Mouse (Mus musculus): Measurements from ENCODE around the gene Tkfc.
"Not testable (repeated sequence)": the region's sequence is repeated elsewhere in the genome, so short reads cannot be mapped to it uniquely, and the experiment has no call there.

Tkfc gene

GRCm38 (mm10) chr19:10587231-10587630, 18.2 kb downstream of the Tkfc start:
- no peak for DNase-seq

DNA sequence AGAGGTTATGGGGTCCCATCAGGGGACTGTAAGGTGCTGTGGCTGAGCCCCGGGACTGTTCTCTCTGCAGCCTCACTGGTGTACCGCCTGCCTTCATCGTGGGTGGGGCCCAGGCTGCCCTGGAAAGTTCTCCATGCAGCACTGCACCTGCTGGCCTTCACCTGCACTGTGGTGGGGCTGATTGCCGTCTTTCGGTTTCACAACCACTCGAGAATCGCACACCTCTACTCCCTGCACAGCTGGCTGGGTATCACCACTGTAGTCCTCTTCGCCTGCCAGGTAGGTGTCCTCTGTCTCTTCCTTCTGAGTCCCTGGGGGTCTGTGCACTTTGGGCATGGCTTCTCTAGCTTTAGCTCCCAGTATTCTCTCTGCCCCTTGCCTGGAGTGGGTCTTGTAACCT, 20.3 kb downstream of the Tkfc start:
- DNase-seq = no peak

- no peak for DNase-seq
These were observed 21.8 kb downstream of the Tkfc start for GRCm38 (mm10) chr19:10583550-10584146.

- no peak for DNase-seq
These were observed 23.5 kb downstream of the Tkfc start for GRCm38 (mm10) chr19:10581984-10582383.

DNA sequence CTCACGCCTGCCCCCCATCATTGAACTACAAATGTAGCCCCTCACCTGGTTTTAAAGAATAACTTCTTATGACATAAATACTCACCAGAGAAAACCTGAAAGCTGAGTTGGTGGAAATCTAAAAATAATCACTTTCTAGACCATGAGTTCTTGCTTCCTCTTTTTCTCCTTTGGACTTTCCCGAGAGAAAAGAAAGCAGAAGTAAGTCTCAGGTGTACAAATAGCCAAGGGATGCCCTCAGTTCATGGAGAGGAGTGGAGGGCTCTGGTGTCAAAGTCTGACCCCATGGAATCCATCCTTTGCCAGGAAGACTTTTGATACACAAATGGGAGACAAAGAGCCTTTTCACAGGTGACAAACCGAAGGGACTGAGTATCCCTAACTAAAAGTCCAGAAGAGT, 24.7 kb downstream of the Tkfc start:
- no peak for DNase-seq

- no peak for DNase-seq
These were observed 25.4 kb downstream of the Tkfc start for GRCm38 (mm10) chr19:10580102-10580501.

GRCm38 (mm10) chr19:10576690-10577561, 28.5 kb downstream of the Tkfc start, which contains the start of the genes Cyb561a3 and Tmem138:
Gene Cyb561a3, plus strand, starts transcription at chr19:10577172.
Gene Tmem138, minus strand, starts transcription at chr19:10577362.
- DNase-seq = peak; percentile 94 to 95

DNA sequence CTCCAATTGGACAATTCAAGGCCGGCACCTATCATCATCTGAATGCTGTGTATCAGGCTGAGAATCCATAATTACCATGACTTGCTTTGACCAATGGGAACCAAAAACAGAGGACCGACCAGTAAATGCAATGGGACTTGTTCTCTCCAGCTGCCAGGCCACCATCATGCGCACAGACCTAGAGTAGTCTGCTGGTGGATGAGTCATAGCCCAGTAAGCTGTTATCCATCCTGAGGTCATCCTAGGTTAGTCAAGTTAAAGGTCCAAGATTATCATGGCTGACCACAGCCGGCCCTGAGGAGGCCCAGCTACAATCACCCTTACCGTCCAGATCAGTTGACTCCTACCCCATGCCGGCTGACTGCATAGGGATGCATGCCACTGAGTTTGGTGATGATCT, 35.8 kb downstream of the Tkfc start:
- no peak for DNase-seq

DNA sequence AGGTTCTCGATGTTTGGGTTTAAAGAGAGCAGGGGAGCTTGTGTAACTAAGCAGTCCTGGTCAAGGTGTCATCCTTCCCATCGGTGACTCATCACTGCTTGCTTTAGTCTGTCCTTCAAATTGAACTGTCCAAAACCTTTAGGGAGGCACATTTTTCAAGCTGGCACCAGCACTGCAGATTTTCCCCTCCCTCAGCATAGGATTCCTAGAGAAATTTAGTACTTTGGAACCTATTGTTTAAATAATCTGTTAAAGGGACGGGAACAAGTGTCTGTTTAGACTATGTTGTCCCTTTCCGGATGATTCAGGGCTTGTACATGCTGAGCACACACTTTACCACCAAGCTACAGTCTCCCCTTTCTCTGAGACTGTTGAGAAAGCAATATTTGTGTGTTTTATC, 40.2 kb downstream of the Tkfc start:
- DNase-seq = no peak

GRCm38 (mm10) chr19:10564278-10564677, 41.2 kb downstream of the Tkfc start:
- DNase-seq = no peak

- DNase-seq = no peak
These were observed 43.1 kb downstream of the Tkfc start for GRCm38 (mm10) chr19:10562351-10562750.

DNA sequence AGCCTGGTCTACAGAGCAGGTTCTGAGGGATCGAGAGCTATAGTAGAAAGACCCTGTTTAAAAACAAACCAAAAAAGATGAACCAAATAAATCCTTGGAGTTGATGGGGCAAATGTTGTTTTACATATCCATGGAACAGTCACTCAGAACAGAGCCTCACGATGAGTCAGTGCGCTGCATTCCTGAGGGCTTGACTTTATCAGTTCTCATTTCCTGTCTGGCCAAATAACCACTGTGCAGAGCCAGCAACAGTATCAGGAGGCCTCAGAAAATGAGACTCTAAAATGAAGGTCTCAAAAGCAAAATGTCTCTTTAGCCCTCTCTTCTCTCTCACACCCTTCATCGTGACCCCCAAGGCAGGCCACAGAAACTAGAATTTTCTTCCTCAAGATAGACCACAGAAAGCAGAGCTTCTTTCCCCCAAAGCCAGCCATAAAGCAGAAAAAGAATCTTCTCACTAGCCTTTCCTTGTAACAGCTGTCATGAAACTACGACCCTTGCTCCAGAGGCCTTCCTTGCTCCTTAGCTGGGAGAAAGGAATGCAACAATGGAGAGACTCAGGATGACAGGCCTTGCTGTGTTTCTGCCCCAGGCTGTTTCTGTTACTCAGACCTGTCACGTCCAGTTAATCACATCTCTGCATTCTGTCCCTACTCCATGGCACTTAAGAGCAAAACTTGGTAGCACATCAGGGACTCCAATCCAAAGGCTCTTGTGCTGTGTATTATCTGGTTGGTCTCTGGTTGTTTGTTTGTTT, 43.7 kb downstream of the Tkfc start:
- no peak for DNase-seq

DNA sequence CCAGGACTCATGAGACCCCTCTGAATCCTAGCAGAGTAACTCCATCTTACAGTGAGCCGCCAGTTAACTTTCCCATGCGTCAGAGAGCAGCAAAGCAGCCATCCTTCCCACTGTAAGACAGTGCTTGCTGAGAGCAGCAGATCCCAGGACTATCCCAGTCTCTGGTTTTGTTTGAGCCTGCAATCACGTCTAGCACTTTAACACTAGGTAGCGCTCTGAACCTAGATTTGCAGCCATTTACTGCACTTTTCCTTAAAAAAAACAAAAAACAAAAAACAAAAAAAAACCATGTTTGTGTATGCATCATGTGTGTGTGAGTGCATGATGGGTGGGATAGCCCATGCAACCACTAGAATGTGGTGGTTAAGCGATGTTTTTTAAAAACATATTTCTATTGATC, 45.3 kb downstream of the Tkfc start:
- DNase-seq = no peak

DNA sequence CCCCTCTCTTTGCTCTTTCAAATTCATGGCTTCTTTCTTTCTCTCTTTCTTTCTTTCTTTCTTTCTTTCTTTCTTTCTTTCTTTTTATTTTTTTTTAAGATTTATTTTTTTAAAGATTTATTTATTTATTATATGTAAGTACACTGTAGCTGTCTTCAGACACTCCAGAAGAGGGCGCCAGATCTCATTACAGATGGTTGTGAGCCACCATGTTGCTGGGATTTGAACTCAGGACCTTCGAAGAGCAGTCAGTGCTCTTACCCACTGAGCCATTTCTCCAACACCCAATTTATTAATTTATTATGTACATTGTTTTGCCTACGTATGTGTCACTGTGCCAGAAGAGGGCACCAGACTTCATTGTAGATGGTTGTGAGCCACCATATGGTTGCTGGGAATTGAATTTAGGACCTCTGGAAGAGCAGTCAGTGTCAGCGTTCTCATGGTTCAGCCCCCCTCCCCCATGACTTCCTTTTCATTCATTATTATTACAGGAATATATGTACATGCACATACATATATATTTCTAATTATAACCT, 47.5 kb downstream of the Tkfc start:
- not testable (repeated sequence) for DNase-seq

DNA sequence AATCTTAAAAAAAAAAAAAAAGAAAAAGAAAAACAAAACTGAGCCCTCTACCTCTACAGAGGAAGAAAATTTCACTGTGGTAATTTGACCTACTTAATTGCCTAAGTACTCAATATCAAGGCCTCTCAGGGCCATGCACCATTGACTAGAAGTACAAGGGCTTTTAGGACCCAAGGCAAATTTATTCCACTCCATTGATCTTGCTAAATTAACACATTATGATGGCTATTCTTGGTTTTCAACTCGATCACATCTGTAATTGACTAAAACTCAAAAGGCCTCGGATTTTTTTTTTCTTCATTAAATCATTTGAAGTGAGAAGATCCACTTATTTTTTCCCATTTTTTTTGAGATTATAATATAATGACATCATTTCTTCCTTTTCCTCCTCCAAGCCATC, 48.0 kb downstream of the Tkfc start:
- no peak for DNase-seq

GRCm38 (mm10) chr19:10557001-10557400, 48.5 kb downstream of the Tkfc start:
- no peak for DNase-seq

DNA sequence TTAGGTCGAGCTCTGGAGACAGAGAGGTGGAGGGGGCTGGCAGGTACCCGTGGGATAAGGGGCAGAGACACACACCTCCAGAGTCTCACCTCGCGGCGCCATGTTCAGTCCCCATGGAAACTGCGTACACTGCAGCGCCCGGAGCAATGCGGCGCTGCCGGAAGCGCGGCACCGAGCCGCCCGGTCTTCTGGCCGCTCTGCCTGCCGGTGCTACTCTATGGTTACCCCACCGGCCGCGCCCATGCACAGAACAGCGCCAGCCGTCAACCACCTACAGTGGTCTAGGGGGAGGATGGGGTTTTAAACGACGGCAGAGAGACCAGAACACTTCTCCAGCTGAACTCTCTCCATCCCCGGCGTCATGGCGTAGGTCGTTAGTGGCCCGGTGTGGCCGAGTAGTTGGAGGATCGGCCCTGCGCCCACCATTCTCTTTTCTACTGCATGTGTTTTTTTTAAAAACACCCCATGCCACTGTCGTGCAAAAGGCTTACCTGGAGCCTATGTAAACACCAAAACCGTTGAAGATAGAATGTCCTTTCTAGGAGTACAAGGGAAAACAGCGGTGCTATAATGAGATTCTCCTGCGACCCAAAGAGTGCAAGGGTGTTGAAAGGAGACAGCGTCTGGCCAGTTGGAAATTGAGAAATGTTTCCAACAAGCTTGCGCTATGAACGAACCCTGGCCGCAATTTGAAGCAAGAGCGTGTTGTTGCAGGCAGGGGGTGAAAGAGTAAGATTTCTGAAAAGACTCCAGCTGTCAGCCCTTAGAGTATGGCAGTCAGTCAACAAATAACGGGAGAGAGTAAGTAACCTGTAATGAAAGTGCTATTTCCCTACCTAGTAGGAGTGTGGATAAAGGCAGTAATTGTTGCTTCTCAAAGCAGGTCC, 49.6 kb downstream of the Tkfc start, which contains the start of gene Tmem216:
Tmem216 (minus strand) TSS at position 615 of the 887 bp plus-strand sequence.
- peak; percentile 87 to 91 for DNase-seq

- no peak for DNase-seq
These were observed 66.0 kb downstream of the Tkfc start for GRCm38 (mm10) chr19:10539454-10539853.
